Mouse (Mus musculus): ENCODE results near the gene Gng2. TPM values are rescaled to one million over a fixed set of nuclear protein-coding genes. Genes with fewer than 3 reads are reported as not detected.

Gene Gng2
- polyA plus RNA-seq, 2 experiments = 40.5 to 52.3 TPM

DNA sequence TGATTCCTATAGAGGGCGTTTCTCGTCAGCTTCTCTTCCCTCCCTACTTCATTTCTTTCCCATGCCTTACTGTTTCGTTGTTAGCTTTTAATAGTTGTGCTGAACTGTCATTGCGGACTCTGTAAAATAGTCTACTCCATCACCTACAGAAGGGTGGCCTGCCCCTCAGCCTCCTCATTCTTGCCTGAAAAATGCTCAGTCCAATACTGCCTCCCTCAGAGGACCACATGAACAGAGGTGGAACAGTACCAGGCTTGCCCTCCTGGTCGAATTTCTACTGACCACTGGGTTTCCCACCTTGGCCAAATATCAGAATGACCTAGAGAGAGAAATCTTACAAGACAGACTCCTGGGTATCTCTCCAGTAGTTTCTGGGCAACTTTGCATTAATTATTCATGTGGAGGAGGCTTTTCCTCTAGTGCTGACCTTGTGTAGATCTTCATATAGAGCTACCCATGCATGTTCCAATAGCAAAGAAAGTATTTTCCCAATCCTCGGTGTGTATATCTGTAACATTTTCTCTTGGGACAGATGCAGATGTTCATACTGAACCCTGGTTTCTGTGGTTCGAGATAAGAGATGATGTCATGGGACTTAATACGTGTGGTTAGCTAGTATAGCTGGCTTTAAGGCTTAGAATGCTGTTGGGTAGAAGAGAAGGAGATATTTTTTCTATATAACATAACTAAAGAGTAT lies 15.6 kb upstream of the Gng2 start:
- Histone ChIP-seq H3K4me2 (replicated peaks; ENCODE audit: low read depth, low read length, severe bottlenecking) (no peak overlapping the region), H3K9ac (ENCODE audit: low read depth, low read length, severe bottlenecking) (no peak overlapping the region), H3K27ac (replicated peaks; ENCODE audit: low read depth, low read length) (no peak overlapping the region), H3K36me3 (ENCODE audit: control insufficient read depth, insufficient read depth, low read length) (no peaks in the 10 kb centered on the region), H3K9me3 (ENCODE audit: control insufficient read depth, low read length) (no peaks in the 10 kb centered on the region), H3K27me3 (ENCODE audit: control insufficient read depth, insufficient read depth, low read length) (no peaks in the 10 kb centered on the region), H3K4me1 (ENCODE audit: control insufficient read depth, insufficient read depth, low read length) (no peaks in the 10 kb centered on the region), H3K4me3 (replicated peaks; ENCODE audit: low read length) (no peak overlapping the region)
- no peak for DNase-seq (ENCODE audit: low spot score)
- no peak for TF ChIP-seq POLR2A (IDR thresholded peaks at IDR 0.05; ENCODE audit: borderline replicate concordance, extremely low read depth, insufficient read depth, insufficient read length)
- WGBS = 69% methylated on average over 8 of the region's 8 CpGs
- ATAC-seq (ENCODE audit: low FRiP score, low read depth) = no peak

DNA sequence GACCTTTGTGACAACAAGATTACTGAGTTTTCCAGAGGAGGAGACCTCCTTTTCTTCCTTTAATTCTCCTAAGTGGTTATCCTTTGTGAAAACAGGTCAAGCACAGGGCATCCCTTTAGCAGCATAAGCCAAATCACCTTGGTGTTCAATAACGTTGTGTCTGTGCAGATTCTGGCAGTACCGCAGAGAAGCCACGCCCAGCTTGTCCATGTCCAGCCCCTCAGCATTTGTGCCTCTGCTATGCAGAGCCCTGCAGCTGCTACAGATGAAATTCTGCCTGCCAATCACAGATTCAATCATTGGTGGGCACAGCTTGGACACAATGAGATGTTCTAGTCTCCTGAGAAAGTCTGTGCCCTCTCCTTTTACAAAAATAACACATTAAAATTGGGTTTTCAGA lies 14.4 kb upstream of the Gng2 start:
- DNase-seq (ENCODE audit: low spot score) (no peak), ATAC-seq (ENCODE audit: low FRiP score, low read depth) (no peak)
- Histone ChIP-seq H3K9ac (ENCODE audit: low read depth, low read length, severe bottlenecking) (no peak overlapping the region), H3K4me3 (replicated peaks; ENCODE audit: low read length) (no peak overlapping the region), H3K27me3 (ENCODE audit: control insufficient read depth, insufficient read depth, low read length) (no peaks in the 10 kb centered on the region), H3K4me1 (ENCODE audit: control insufficient read depth, insufficient read depth, low read length) (peaks cover 3% of the 10 kb centered on the region; the same call in 1 of the 2 replicates), H3K36me3 (ENCODE audit: control insufficient read depth, insufficient read depth, low read length) (no peaks in the 10 kb centered on the region), H3K4me2 (replicated peaks; ENCODE audit: low read depth, low read length, severe bottlenecking) (no peak overlapping the region), H3K9me3 (ENCODE audit: control insufficient read depth, low read length) (no peaks in the 10 kb centered on the region), H3K27ac (replicated peaks; ENCODE audit: low read depth, low read length) (no peak overlapping the region)
- TF ChIP-seq POLR2A (IDR thresholded peaks at IDR 0.05; ENCODE audit: borderline replicate concordance, extremely low read depth, insufficient read depth, insufficient read length) = no peak
- WGBS = 45% methylated on average over 3 of the region's 3 CpGs

GRCm38 (mm10) chr14:19990436-19990993 lies 13.1 kb upstream of the Gng2 start:
- H3K4me3 ChIP-seq (replicated peaks; ENCODE audit: low read length) = no peak overlapping the region
- no peak overlapping the region for H3K4me2 ChIP-seq (replicated peaks; ENCODE audit: low read depth, low read length, severe bottlenecking)
- TF ChIP-seq POLR2A (IDR thresholded peaks at IDR 0.05; ENCODE audit: borderline replicate concordance, extremely low read depth, insufficient read depth, insufficient read length) = no peak
- ATAC-seq (ENCODE audit: low FRiP score, low read depth) (no peak), DNase-seq (ENCODE audit: low spot score) (no peak)
- WGBS = 52% methylated on average over 1 of the region's 1 CpGs
- H3K27ac ChIP-seq (replicated peaks; ENCODE audit: low read depth, low read length) = no peak overlapping the region
- no peaks in the 10 kb centered on the region for H3K36me3 ChIP-seq (ENCODE audit: control insufficient read depth, insufficient read depth, low read length)
- H3K27me3 ChIP-seq (ENCODE audit: control insufficient read depth, insufficient read depth, low read length) = no peaks in the 10 kb centered on the region
- peaks cover 17% of the 10 kb centered on the region for H3K4me1 ChIP-seq (ENCODE audit: control insufficient read depth, insufficient read depth, low read length)
- H3K9ac ChIP-seq (ENCODE audit: low read depth, low read length, severe bottlenecking) = no peak overlapping the region
- H3K9me3 ChIP-seq (ENCODE audit: control insufficient read depth, low read length) = no peaks in the 10 kb centered on the region

GRCm38 (mm10) chr14:19988410-19988809 lies 11.0 kb upstream of the Gng2 start:
- Histone ChIP-seq H3K27ac (replicated peaks; ENCODE audit: low read depth, low read length) (no peak overlapping the region), H3K9ac (ENCODE audit: low read depth, low read length, severe bottlenecking) (no peak overlapping the region), H3K4me3 (replicated peaks; ENCODE audit: low read length) (no peak overlapping the region), H3K9me3 (ENCODE audit: control insufficient read depth, low read length) (no peaks in the 10 kb centered on the region), H3K4me2 (replicated peaks; ENCODE audit: low read depth, low read length, severe bottlenecking) (no peak overlapping the region), H3K36me3 (ENCODE audit: control insufficient read depth, insufficient read depth, low read length) (no peaks in the 10 kb centered on the region), H3K27me3 (ENCODE audit: control insufficient read depth, insufficient read depth, low read length) (no peaks in the 10 kb centered on the region), H3K4me1 (ENCODE audit: control insufficient read depth, insufficient read depth, low read length) (peaks cover 28% of the 10 kb centered on the region)
- DNase-seq (ENCODE audit: low spot score) (no peak), ATAC-seq (ENCODE audit: low FRiP score, low read depth) (no peak)
- TF ChIP-seq POLR2A (IDR thresholded peaks at IDR 0.05; ENCODE audit: borderline replicate concordance, extremely low read depth, insufficient read depth, insufficient read length) = no peak
- WGBS = 71% methylated on average over 3 of the region's 3 CpGs

DNA sequence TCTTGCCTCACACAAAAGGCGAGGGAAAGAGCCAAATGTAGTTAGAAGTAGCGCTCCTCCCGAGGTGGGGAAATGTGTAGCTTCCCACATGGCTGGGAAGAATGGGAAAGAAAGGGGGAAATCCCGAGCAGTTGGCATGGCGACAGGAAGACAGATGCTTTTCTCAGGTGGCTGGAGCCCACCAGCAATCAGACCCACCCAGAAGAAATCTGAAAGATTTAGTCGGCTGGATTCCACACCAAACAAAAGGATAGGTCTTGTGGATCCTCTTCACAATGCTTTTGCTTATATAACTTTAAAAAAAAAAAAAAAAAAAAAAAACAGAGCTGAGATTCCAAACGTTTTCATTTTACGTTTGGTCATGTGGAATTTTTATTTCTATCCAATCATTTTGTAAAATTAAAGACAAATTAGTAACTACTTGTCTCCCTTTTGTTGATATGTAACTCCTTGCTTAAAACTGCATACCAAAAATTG lies 10.0 kb upstream of the Gng2 start:
- Histone ChIP-seq H3K4me3 (replicated peaks; ENCODE audit: low read length) (peak overlapping the region; percentile 21), H3K4me1 (ENCODE audit: control insufficient read depth, insufficient read depth, low read length) (peaks cover 28% of the 10 kb centered on the region), H3K9ac (ENCODE audit: low read depth, low read length, severe bottlenecking) (peak overlapping the region; percentile 47; the same call in 1 of the 2 replicates), H3K4me2 (replicated peaks; ENCODE audit: low read depth, low read length, severe bottlenecking) (peak overlapping the region; percentile 52), H3K36me3 (ENCODE audit: control insufficient read depth, insufficient read depth, low read length) (no peaks in the 10 kb centered on the region), H3K9me3 (ENCODE audit: control insufficient read depth, low read length) (no peaks in the 10 kb centered on the region), H3K27ac (replicated peaks; ENCODE audit: low read depth, low read length) (peak overlapping the region; percentile 94), H3K27me3 (ENCODE audit: control insufficient read depth, insufficient read depth, low read length) (no peaks in the 10 kb centered on the region)
- TF ChIP-seq POLR2A (IDR thresholded peaks at IDR 0.05; ENCODE audit: borderline replicate concordance, extremely low read depth, insufficient read depth, insufficient read length) = no peak
- ATAC-seq (ENCODE audit: low FRiP score, low read depth) = peak; percentile 19; the same call in 1 of the 2 replicates
- peak; percentile 41 for DNase-seq (ENCODE audit: low spot score)
- 6% methylated on average over 8 of the region's 8 CpGs for WGBS

Data from limb, embryonic 14.5 days (tissue).